Mouse (Mus musculus) telencephalon, adult 2 months (tissue): ENCODE measurements around the gene Efna4.

Experiments
- DNase-seq: peaks from one replicate; pipeline ENCODE4 v3.0.0-alpha.2; 2011; ENCODE audit warnings: low read depth, low spot score

Gene Efna4

GRCm38 (mm10) chr3:89331561-89331960 lies 6.3 kb downstream of the Efna4 start:
- DNase-seq = no peak

DNA sequence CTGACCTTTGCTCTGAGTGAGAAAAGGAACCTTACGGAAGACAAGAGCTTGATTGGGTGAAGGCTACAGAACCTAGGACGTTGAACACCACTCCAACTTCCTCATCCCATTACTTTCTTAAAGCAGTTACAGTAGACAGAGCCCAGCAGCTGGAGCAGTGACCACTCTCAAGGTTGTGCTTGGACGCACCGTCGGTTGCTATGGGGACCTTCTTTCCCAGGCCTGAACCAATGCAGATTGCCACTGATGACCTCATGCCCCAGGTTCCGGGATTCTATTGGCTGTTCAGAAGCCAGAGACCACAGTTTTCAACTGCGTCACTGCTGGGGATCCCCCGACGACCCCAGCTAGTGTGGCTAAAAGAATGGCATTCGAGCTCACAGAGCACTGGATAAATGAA lies 6.9 kb downstream of the Efna4 start:
- DNase-seq = no peak

- no peak for DNase-seq
Measured at GRCm38 (mm10) chr3:89330346-89330745, 7.5 kb downstream of the Efna4 start.

DNA sequence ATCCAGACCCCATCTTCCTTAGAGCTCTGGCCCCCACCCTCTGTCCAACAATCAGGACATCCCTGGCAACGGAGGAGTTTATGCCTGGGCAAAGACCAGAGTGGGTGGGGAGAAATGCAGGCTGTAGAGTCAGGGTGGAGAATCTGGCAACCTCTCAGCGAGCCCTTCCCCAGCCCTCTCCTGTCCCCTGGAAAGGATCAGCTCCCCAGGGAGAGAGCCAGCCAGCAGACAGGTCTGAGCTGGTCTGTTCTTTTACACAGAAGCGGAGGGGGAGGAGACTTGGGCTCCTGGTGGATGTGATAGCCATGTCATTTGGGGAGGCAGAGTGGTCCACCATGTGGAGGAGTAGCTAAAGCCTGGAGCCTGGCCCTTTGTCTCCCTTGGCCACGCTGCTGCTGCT lies 9.2 kb downstream of the Efna4 start:
- no peak for DNase-seq

GRCm38 (mm10) chr3:89327371-89327870 lies 10.4 kb downstream of the Efna4 start:
- no peak for DNase-seq

- DNase-seq = no peak
Measured at GRCm38 (mm10) chr3:89325882-89326281, 11.9 kb downstream of the Efna4 start.

DNA sequence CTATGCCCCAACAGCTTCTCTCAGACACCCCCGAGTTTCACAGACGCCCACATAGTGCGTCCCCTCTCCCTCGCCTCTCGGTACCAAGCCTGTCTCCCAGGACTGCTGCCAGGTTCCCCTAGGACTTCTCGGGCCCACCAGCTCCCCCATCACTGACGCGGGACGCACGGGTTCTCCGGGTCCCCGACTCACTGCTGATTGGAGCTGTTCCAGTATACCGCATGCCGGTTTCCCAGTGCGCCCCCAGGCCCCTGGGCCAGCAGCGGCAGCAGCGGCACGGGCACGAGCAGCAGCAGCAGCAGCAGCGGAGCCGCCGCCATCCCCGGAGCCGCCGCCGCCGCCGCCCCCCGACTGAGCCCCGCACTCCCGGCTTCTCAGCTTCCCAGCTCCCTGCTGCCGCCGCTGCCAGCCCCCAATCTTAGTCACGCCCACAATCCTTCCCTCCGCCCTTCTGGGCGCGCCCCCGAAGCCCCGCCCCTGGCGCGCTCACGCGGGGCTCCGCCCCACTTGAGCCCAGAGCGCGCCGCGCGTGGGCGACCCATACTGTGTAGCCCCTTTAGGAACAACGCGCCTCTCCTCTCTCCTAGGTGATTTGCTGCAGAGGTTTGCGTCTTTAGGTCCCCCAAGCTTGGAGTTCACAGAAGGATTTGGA lies 15.2 kb downstream of the Efna4 start, which contains the start of gene Efna3:
Efna3 (minus strand) TSS at position 452 of the 652 bp plus-strand sequence.
- DNase-seq = peak; percentile 81

- no peak for DNase-seq
Measured at GRCm38 (mm10) chr3:89322131-89322500, 15.7 kb downstream of the Efna4 start.

DNA sequence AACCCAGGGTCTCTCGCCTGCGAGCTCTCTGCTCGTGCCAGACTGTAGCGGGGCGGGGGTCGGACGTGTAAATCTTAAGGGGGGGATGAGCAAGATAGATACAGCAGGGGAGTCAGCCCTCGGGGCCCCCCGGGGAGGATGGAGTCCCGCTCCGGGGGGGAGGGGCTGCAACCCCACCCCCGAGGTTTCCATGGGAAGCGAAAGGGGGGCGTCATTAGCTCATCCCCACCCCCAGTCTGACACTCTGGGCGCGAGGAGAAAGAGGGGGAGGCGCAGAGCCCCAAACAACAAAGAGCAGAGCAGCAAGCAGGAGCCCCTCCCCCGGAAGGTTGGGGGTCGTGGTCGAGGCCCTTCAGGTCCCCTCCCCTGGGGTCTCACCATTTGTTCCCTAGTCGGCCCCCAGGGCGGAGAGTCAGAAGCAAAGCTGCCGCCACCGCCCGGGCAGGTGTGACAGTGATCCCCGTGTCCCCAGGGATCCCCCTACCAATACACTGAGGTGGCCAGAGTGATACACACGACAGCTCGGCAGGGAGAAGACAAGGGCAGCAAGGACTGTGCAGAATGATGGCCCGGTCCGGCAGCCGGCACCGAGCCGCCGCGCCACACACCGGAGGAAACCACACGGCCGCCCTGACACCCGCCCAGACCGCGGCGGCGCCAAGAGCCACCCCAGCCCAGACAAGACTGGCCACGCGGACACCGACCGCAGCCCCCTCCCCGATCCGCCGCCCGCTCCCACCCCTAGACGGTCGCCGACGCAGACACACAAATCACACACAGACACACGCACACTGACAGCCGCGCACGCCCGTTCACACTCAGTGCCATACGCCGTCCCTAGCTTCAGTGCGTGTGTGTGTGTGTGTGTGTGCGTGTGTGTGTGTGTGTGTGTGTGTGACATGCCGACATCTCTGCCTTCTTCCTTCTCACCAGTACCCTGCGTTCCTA lies 16.4 kb downstream of the Efna4 start:
- DNase-seq = no peak

DNA sequence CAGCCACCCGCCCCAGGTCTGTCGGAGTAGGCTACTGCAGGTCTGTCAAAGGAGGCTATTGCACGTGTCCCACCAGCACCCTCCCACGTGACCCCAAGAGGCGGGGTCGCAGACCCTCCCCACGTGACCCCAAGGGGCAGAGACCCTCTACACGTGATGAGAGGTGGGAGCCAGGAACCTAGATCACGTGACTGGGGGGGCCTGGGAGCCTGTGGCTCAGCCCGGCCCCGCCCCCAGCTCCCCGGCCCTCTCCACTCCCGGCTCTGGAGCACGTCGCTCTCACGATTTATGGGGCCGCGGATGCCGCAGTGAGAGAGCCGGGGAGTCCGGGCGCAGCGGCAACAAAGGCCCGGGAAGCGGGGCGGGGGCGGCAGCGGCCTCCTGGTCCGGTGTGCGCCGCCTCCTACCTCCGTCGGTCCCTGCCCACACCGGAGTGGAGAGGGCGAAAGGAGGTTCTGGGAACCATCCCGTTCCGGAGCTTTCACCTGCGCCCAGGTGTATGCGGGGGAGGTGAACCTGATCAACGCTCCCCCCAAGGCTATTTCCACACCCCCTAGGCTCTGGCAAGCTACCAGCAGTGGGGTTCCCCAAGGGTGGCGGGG lies 17.1 kb downstream of the Efna4 start:
- no peak for DNase-seq

DNA sequence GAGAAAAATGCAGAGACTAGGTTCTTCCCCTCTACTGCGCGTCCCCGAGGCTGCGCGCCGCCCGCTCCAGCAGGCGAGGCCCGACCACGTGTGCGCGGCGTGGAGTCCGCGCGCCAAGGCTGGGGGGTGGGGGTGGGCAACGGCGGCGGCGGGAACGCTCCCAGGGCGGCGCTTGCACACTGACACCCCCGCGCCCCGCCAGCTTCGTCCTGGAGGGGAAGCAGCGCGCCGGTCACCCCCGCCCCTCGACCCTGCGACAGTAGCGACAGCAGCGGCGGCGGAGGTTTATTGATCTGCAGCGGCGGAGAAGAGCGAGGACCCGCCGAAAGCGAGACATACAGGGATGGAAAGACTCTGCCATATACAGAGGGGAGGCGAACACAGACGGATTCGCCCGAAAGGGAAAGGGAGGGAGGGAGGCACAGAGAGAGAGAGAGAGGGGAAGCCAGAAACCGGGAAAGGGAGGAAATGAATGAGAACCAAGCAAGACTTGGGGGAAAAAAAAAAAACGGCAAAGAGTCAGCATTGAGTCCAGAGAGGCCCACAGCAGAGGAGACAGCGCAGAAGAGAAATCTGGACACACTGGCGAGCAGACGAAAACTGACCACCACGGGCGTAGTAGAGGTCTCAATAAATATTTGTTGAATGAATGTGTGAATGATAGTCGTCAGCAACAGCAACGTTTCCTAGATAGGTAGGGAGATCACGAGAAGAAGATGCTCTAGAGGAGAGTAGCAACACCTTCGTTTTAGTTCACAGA lies 18.1 kb downstream of the Efna4 start:
- DNase-seq = no peak

DNA sequence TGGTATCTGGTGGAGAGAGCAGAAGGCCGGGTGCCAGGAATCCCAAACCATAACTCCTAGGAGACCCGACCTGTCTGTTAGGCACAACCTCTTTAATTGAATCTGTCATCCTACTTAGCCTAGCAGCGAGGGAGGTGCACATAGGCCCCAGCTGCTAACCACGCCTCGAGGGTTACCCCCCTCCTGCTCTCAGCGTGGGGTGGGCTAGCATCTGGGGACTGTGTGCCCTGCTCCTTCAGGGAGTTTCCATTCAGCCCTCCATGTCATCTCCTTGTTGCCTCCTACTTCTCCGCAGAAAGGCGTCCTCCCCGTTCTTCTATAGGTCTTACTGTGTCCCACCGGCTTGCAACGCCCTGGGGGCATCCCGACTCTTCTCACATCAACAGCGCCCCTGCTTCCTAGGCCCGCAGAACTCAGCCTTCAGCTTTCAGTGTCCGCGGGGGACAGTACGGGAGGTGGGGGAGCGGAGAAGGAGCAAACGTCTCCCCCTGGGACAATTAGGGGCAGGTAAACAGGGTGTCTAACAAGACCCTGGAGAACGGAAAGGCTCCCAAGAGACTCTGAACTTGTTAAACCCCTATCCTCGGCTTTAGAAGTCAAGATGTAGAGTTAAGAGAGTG lies 18.7 kb downstream of the Efna4 start:
- no peak for DNase-seq

- DNase-seq = no peak
Measured at GRCm38 (mm10) chr3:89318316-89318715, 19.5 kb downstream of the Efna4 start.

DNA sequence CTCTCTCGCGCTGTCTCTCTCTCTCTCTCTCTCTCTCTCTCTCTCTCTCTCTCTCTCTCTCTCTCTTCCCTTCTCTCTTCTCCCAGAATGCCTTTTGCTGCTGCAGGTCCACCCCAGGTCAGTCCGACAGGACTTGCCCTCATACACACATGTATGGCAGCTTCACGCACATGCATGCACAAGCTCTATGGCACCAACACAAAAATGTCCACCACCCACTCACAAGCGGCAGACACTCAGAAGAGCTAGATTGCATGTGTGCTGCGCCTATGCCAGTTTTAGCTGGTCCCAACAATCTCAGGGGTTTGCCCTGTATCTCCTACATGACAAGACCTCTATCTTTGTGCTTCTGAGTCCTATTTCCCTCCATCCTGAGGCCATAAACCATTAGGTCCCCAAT lies 20.6 kb downstream of the Efna4 start:
- no peak for DNase-seq

DNA sequence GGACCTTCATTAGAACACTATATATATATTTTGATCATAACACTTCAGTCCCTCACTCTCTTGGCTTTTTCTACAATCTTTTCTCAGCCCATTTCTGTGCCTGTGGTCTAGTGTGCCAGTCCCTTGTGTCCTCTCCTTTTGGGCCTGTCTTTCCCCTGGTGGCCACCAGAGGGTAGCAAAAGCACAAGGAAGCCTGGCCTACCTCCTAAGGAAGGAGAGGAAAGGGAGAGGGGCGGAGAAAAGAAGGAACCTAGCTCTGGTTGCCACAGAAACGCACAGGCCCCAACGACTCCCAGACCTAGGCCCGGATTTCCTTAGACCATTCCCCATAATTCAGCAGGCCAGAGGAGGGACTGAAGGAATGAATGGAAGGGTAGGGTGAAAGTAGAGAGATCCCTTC lies 21.0 kb downstream of the Efna4 start:
- peak; percentile 77 for DNase-seq

DNA sequence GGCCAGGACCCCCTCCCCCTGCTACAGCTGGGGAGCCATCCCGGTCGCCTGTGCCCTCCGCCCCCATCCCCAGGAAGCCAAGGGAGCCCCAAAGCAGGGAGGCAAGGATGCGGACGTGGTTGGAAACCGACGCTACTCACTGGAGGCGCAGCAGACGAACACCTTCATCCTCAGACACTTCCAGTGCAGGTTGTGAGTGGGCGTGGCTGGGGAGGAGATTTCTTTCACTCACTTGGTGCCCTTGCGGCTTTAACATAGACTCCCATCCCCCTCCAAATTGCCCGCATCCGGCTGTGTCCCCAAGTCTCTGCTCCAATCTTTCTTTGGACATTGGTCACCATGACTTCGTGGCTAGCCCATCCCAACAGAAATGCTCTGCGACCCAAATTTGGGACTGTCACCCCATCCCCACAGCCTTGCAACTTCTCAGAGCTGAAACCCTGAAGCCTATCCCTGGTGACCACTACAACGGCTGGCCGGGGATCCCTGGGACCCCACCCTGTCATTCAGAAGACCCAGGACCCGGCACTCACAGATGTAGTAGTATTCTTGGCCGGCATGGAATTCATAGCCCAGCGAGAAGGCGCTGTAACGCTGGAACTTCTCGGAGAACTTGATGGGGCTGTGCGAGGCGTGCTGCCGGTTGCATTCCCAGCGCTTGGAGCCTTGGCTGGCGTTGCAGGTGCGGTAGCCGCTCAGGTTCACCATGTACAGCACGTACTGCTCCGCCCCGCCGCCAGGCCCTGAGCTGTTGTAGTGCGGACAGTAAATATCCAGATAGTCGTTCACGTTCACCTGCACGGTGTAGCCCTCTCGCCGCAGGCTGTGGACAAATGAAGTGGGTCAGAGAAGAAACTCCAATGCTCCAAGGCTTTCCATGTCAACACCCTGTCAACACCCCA lies 21.6 kb downstream of the Efna4 start:
- no peak for DNase-seq

DNA sequence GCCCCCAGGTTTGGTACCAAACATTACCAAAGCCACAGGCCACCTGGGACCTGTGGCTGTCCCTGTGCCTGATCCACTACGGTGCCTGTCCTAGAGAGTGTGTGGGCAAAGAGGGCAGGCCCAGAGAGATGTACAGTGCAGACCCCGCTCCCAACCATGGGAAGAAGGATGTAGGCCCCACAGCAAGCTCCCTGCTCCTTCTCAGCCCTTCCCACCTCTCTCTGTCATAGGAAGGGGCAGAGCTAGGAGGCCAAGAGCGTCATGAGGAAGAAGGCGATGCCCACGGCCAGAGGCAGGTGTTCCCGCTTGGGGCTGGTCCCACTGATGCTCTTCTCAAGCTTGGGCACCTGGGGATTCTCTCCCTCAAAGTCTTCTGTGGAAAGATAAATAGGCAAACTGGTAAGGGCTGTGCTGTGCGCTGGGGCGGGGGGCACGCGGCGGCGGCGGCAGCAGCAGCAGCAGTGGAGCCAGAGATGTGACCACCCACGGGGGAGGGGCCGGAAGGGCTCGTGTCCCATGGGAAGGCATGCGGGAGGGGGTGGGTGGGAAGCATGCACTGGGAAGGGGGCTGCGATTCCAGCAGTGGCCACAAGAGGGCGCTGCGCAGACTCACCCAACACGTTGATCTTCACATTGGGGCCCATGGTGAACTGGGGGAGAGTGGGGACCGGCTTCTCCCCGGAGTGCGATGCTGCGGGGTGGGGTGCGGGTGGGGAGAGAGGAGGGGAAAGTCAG lies 22.5 kb downstream of the Efna4 start:
- DNase-seq = no peak

DNA sequence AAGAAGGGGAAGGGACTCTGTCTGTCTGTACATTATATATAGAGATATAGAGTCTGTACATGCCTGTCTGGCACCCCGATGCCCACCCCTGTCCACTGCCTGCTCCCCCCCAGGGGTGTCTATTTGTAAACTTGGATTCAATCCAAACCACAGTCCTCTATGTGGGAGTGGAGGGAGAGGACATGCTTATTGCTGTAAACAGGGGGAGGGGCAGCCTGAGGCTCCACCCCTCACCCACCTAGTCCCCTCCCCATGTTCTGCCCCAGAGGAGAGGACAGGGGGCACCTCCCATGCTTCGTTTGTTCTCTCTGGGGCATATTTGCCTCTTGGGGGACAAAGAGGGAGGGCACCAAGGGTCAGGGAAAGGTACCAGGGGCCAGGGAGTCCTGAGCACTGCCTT lies 23.0 kb downstream of the Efna4 start:
- no peak for DNase-seq

DNA sequence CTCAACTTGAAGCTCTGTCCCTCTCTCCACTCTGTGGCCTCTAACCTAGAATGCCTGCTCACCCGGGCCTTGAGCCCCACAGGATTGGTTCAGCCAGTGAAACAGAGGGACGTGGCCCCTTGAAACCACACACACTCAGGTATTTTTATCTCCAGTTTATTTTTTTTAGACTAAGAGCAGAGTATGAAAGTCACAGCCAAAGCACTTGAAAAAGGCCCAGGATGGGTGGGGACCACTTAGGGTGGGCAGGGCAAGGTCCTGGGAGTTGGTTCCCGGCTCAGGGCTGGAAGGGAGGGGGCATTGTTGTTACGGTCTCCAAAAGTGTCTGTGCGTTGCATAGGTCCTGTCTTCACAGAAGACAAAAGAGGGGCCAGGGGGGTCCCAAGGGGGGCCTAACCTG lies 23.5 kb downstream of the Efna4 start:
- DNase-seq = no peak
